Mouse (Mus musculus): ENCODE results near the gene Tfeb.

DNA sequence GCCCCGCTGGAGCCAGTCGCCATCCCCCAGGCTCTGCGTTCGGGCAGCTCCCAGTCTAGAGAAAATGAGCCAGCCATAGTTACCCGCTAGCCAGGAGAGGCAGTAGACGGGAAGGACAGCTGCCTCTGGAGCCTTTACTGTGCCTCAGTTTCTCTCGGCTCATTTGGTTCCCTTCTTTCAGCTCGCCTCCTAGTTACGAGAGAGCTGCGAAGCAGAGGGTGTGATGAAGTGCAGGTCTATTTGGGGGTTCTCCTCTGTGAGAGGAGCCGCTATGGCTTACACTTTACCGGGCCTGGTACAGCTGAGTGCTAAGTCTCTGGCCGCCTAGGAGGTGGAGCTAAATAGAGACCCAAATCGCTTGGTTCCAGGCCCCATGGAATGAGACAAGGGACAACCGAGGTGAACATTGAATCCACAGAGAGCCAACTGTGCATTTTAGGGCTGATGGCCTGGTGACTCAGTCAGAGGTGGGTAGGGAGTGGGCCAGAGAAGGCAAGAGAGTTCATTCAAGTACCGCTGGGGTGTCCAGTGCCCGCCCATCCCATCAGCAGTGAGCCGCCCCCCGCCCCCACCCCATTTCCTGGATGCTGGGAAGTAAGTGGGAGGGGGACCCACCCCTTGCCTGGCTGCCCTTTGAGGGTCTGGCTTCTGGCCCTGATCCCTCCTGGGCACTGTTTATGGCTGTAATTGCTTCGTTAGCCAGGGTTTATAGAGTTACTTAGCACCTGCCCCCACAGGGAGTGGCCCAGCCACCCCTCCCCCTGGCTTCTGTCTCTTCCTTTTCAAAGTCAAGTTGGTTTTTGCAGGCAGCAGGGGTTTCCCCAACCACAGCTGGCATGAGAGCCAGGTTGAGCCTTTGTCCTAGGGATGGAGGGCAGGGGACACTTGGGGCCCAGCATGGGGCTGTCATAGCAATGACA lies 2.3 kb downstream of the Tfeb start:
- no peak for TF ChIP-seq CTCF (IDR thresholded peaks at IDR 0.05; ENCODE audit: control insufficient read depth, insufficient read depth, insufficient read length)
- no peak for TF ChIP-seq USF1 (IDR thresholded peaks at IDR 0.05; ENCODE audit: low read depth)
- no peak for TF ChIP-seq MYOD1 (IDR thresholded peaks at IDR 0.05; ENCODE audit: control insufficient read depth, insufficient read length, low read depth)
- no peak for TF ChIP-seq CEBPB (IDR thresholded peaks at IDR 0.05; ENCODE audit: low read depth)
- TF ChIP-seq FOSL1 (IDR thresholded peaks at IDR 0.05; ENCODE audit: insufficient read depth, low read length, poor library complexity, severe bottlenecking): no peak
- no peak for TF ChIP-seq MAX (IDR thresholded peaks at IDR 0.05)
- TF ChIP-seq MYOG (IDR thresholded peaks at IDR 0.05; ENCODE audit: control insufficient read depth, extremely low read depth, insufficient read length): no peak
